Mouse (Mus musculus) neural tube, embryonic 12.5 days (tissue): ENCODE data around the gene Gale. TPM values are rescaled to one million over a fixed set of nuclear protein-coding genes. Genes with fewer than 3 reads are reported as not detected.

Experiments used
- ATAC-seq: fragments of 200-750 bp; cut with Nextera tagmentation; 2 replicates; pipeline ENCODE4 v1.8.0; 2017; ENCODE audit warnings: low read depth, mild to moderate bottlenecking, moderate TSS enrichment, moderate library complexity; ENCODE audit not compliant: low FRiP score
- H3K27ac ChIP-seq: fragments of 300-500 bp; sonication (generic); 2 replicates; pipeline ENCODE4 v1.5.1; 2016
- H3K27me3 ChIP-seq: fragments of 300-500 bp; sonication (generic); replicated peaks from 2 replicates; pipeline ENCODE4 v1.6.1; 2016; ENCODE audit warnings: mild to moderate bottlenecking
- H3K36me3 ChIP-seq: fragments of 300-500 bp; sonication (generic); 2 replicates; pipeline ENCODE4 v1.6.1; 2016; ENCODE audit warnings: mild to moderate bottlenecking
- H3K4me1 ChIP-seq: fragments of 300-500 bp; sonication (generic); 2 replicates; pipeline ENCODE4 v1.6.1; 2016
- H3K4me2 ChIP-seq: fragments of 300-500 bp; sonication (generic); replicated peaks from 2 replicates; pipeline ENCODE4 v1.6.1; 2016; ENCODE audit warnings: mild to moderate bottlenecking
- H3K4me3 ChIP-seq: fragments of 300-500 bp; sonication (generic); 2 replicates; pipeline ENCODE4 v1.5.1; 2016
- H3K9ac ChIP-seq: fragments of 300-500 bp; sonication (generic); 2 replicates; pipeline ENCODE4 v1.6.1; 2016; ENCODE audit warnings: mild to moderate bottlenecking
- H3K9me3 ChIP-seq: fragments of 300-500 bp; sonication (generic); 2 replicates; pipeline ENCODE4 v1.6.1; 2016; ENCODE audit warnings: mild to moderate bottlenecking
- WGBS: fragments of 180-500 bp; shearing (Covaris S2); methylation state at CpG from one replicate; pipeline ENCODE4 v1.1.7; 2016; 5-methylcytosine and 5-hydroxymethylcytosine counted together
- polyA plus RNA-seq: library from polyadenylated mRNA; unstranded; fragments of >200 nt; fragmentation: Nextera tagmentation; extraction: Ambion mirVana; gene quantifications from 2 replicates; pipeline ENCODE4 v1.2.1, GENCODE M21; 2016

Gale gene
- polyA plus RNA-seq, result 34.8 and 38.9 TPM in 2 replicates

DNA sequence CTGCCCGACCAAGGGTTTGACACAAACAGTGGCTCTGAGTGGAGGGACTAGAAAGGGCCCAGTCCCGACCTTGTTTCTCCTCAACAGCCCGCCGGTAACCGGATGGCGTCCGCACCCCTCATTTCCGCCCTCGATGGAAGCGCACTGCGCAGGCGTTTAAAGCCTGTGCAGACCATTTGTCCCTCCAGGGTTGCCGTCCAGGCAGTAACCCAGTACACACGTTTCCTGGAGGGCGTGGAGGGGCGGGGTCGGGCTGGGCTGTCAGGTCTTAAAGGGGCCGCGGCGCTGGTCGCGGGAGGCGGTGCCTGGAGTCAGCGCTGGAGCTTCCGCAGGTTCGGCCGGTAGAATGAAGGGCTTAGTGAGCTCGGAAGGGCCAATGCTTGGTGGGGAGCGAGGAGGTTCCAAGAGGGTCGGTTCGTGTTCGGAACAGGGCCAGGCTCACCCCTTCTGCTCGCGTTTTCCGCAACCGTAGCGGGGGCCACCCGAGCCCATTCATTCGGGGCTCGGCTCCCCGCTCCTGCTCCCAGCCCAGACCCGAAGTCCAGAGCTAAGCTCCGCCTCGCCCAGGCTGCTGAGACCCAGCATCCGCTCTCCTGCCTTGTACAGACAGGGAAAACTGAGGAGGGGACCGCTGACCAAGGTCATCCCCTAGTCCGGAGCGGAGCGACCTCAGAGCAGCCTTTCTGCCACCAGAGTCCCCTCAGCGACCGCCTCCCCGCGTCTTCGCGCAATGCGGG, at the start of gene Gale:
Gale (plus strand) TSS at position 271 of the 737 bp plus-strand sequence.
- under 1% methylated on average over 56 of the region's 56 CpGs for WGBS

DNA sequence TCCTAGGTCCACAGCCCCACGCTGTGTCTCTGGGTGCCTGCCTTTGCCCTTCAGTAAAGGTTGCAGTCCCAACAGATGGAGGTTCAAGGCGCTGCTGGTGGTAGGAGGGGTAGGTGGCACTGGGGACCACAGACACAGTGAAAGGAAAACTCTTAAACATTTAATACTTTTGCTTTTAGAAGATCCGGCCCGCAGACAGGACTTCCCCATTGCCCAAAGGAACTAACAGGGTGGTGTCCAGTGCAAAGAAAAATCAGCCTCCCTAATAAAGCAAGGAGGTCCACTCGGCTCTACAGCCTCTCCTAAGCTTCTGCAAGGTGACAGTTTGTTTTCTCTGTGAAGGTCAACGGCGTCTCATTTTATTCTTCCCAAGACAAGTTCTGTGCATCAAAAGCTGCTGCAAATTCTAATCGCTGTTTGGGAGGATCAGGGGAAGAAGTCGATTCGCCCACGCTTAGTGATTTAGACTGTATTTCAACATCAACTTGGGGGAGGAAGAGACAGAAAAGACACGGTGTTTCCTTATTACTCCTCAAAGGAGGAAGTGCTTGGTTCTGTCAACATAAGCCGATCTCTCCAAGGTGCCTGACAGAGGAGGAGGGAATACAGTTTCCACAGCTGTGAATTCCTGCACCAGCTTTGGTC, 44.8 kb upstream of the Gale start:
- Histone ChIP-seq H3K9ac (no peak overlapping the region), H3K4me1 (peaks cover 10% of the 10 kb centered on the region), H3K27ac (no peak overlapping the region), H3K27me3 (no peaks in the 10 kb centered on the region), H3K4me3 (no peak overlapping the region), H3K36me3 (no peaks in the 10 kb centered on the region; the same call in 1 of the 2 replicates), H3K9me3 (no peaks in the 10 kb centered on the region), H3K4me2 (no peak overlapping the region)
- WGBS, result 89% methylated on average over 13 of the region's 13 CpGs
- no peak for ATAC-seq

More for the DNA sequence above, at the start of gene Gale:
- Histone ChIP-seq H3K27me3 (no peaks in the 10 kb centered on the region), H3K27ac (peak within 1 kb of the TSS; percentile 57; the same call in 1 of the 2 replicates), H3K4me3 (peak within 1 kb of the TSS; percentile 66), H3K4me2 (peak within 1 kb of the TSS; percentile 78), H3K9me3 (no peaks in the 10 kb centered on the region), H3K36me3 (peaks cover 47% of the 10 kb centered on the region), H3K4me1 (peaks cover 15% of the 10 kb centered on the region), H3K9ac (peak within 1 kb of the TSS; percentile 82)
- ATAC-seq, result peak; percentile 94

DNA sequence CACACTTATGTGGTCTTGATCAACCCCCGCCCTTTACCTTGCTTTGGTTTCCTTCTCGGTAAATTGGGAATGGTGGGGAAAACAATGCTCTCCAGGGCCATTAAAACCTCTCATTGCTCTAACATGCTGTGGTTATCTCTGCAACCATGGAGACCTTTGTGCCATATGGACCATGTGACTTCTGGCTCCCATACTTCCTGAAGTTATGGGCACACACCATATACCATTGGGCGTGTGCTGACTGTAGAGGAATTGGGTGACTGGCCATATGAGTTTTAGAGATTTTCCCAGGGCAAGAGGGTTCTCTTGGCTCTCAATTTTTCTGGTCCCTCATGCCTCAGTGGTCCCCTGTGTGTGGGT, 44.3 kb upstream of the Gale start:
- Histone ChIP-seq H3K4me2 (no peak overlapping the region), H3K9me3 (no peaks in the 10 kb centered on the region), H3K27me3 (no peaks in the 10 kb centered on the region), H3K9ac (no peak overlapping the region), H3K36me3 (no peaks in the 10 kb centered on the region; the same call in 1 of the 2 replicates), H3K4me3 (no peak overlapping the region), H3K4me1 (peaks cover 10% of the 10 kb centered on the region), H3K27ac (no peak overlapping the region)
- no peak for ATAC-seq
- WGBS, result 90% methylated on average over 3 of the region's 3 CpGs

DNA sequence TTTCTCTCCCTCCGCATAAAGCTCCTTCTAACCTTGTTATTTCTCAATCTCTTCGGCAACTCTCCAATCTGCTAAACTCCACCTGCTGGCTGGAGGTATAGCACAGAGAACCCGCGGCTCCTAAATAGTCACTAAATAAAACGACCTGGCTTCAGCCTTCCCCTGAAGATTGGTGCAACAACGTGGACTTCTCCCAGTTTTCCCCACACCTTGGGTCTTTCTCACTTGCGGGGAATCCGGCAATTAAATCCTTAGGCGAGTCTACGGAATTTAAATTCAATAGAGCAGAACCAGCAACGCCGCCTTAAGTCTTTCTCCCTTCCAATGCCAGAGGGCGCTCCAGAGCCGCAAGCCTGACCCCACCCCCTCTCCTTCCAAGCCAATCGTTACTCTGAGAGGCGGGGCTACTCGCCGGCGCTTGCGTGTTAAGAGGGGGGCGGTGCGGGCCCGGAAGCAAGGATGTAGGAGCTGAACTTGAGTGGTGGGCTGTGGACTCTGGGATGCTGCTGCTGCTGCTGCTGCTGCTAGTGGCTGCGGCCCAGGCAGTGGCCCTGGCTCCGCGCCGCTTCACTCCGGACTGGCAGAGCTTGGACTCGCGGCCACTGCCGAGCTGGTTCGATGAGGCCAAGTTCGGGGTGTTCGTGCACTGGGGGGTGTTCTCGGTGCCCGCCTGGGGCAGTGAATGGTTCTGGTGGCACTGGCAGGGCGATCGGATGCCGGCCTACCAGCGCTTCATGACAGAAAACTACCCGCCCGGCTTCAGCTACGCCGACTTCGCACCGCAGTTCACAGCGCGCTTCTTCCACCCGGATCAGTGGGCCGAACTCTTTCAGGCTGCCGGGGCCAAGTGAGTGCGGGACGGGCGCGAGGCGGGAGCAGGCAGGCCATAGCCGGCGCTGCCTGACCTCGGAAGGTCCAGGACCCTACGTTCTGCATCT, 43.0 kb upstream of the Gale start, which contains the start of gene Fuca1:
Fuca1 (plus strand) TSS at position 432 of the 938 bp plus-strand sequence.
- H3K4me3 ChIP-seq, result peak within 1 kb of the TSS; percentile 79
- peaks cover 2% of the 10 kb centered on the region; the same call in 1 of the 2 replicates for H3K36me3 ChIP-seq
- H3K4me1 ChIP-seq, result peaks cover 10% of the 10 kb centered on the region
- H3K27ac ChIP-seq, result peak within 1 kb of the TSS; percentile 39; the same call in 1 of the 2 replicates
- H3K4me2 ChIP-seq, result peak within 1 kb of the TSS; percentile 92
- H3K27me3 ChIP-seq, result no peaks in the 10 kb centered on the region
- no peaks in the 10 kb centered on the region for H3K9me3 ChIP-seq
- H3K9ac ChIP-seq, result peak within 1 kb of the TSS; percentile 74
- peak; percentile 98 for ATAC-seq
- WGBS, result 2% methylated on average over 60 of the region's 60 CpGs

DNA sequence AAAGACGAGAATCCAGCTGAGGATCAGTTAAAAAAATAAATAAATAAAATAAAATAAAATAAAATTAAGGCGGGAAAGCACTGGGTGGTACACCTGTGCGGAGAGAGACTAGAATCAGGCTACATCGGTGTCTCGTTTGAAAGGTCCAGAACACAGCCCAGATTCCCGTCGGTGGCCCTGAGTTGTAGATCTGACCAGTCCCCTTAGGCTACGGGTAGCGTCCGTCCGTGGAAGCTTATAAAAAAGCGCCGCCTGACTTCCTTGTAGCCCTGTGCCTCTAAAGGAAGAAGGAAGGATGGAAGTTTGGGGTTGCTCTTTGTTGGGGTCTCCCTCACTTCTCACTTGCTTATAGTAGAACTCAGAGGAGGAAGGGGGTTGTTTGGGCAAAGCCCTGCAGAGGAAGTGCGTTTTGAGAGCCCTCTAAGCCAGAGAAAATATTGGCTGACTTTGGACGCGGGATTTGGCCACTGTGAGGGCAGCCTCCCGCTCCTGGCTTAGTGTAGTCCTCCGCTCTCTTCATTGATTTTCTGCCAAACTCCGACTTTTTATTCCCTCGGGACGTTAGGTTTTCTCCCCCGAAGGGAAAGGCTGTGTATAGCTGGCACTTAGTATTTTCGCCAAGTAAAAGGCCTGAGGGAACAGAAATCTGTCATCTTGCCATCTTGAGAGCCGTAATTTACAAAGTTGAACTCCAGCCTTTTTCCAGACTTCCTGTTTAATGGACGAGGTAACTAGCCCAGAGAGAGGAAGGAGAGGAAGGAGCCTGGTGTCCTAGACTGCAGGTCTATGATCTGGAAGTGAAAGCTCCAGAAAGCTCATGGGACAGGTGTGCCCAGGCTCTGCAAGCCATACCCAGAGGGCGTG, 42.0 kb upstream of the Gale start:
- peak overlapping the region; percentile 74 for H3K9ac ChIP-seq
- H3K4me2 ChIP-seq, result peak overlapping the region; percentile 92
- 8% methylated on average over 26 of the region's 26 CpGs for WGBS
- H3K36me3 ChIP-seq, result peaks cover 10% of the 10 kb centered on the region; the same call in 1 of the 2 replicates
- no peaks in the 10 kb centered on the region for H3K27me3 ChIP-seq
- H3K27ac ChIP-seq, result peak overlapping the region; percentile 39; the same call in 1 of the 2 replicates
- 0 out of 2 replicates have a peak, but pooled peaks have one; percentile 35 for ATAC-seq
- peak overlapping the region; percentile 79 for H3K4me3 ChIP-seq
- H3K9me3 ChIP-seq, result no peaks in the 10 kb centered on the region
- peaks cover 10% of the 10 kb centered on the region for H3K4me1 ChIP-seq

DNA sequence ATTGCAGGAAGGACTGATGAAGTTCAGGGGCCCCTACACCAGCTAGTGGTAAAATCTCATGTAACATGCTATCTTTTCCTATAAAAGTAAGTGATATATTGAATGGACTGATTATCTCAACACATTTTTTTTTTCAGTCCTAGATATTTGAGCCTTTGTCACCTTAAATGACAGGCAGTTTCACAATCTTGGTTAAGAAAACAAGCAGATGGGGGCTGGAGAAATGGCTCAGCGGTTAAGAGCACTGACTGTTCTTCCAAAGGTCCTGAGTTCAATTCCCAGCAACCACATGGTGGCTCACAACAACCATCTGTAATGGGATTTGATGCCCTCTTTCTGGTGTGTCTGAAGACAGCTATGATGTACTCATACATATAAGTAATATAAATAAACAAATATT, 41.3 kb upstream of the Gale start:
- H3K9ac ChIP-seq, result no peak overlapping the region
- no peak for ATAC-seq
- no peaks in the 10 kb centered on the region for H3K9me3 ChIP-seq
- H3K4me2 ChIP-seq, result peak overlapping the region; percentile 92
- H3K27ac ChIP-seq, result no peak overlapping the region
- H3K27me3 ChIP-seq, result no peaks in the 10 kb centered on the region
- WGBS, result 88% methylated on average over 1 of the region's 1 CpGs
- no peak overlapping the region; the same call in 1 of the 2 replicates for H3K4me3 ChIP-seq
- H3K36me3 ChIP-seq, result peaks cover 13% of the 10 kb centered on the region; the same call in 1 of the 2 replicates
- peaks cover 10% of the 10 kb centered on the region for H3K4me1 ChIP-seq

DNA sequence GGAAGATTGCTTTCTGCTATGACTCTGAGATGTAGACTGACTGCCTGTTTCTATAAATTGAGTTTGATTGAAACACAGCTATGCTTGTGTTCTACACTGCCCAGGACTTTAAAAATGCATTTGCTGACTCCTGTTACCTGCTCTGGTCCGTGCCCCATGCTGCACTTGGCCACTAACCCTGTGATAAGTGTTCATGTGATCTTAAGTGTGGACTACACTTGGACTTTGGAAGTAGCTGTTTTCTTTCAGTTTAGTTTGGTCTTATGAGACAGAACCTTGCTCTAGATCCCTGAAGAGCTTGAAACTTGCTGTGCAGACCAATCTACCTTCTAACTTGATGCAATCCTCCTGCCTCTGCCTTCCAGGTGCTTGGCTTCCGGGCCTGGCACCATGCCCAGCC, 39.1 kb upstream of the Gale start:
- no peak for ATAC-seq
- WGBS, result 90% methylated on average over 2 of the region's 2 CpGs
- H3K9me3 ChIP-seq, result no peaks in the 10 kb centered on the region

DNA sequence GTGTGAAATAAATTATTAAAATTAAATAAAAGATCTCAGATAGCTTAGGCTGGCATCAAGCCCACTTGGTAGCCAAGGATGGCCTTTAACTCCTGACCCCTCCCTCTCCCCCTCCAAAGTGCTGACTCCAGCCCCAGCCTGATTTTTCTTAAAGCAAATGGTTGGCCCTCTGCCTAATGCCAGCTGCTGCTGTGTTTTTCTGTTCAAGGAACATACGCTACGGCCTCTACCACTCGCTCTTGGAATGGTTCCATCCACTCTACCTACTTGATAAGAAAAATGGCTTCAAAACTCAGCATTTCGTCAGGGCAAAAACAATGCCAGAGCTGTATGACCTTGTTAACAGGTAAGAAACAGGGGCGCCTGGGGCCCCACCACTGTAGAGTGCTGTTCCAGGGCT, 38.2 kb upstream of the Gale start:
- Histone ChIP-seq H3K4me2 (no peak overlapping the region), H3K36me3 (peaks cover 14% of the 10 kb centered on the region; the same call in 1 of the 2 replicates), H3K27me3 (no peaks in the 10 kb centered on the region), H3K4me1 (peaks cover 10% of the 10 kb centered on the region), H3K9ac (no peak overlapping the region), H3K27ac (no peak overlapping the region), H3K9me3 (no peaks in the 10 kb centered on the region), H3K4me3 (no peak overlapping the region)
- WGBS, result 87% methylated on average over 5 of the region's 5 CpGs
- no peak for ATAC-seq

More for the DNA sequence above, 39.1 kb upstream of the Gale start:
- no peak overlapping the region for H3K4me3 ChIP-seq
- H3K4me2 ChIP-seq, result no peak overlapping the region
- H3K36me3 ChIP-seq, result peaks cover 13% of the 10 kb centered on the region; the same call in 1 of the 2 replicates
- H3K4me1 ChIP-seq, result peaks cover 10% of the 10 kb centered on the region
- H3K27me3 ChIP-seq, result no peaks in the 10 kb centered on the region
- H3K9ac ChIP-seq, result no peak overlapping the region
- H3K27ac ChIP-seq, result no peak overlapping the region

DNA sequence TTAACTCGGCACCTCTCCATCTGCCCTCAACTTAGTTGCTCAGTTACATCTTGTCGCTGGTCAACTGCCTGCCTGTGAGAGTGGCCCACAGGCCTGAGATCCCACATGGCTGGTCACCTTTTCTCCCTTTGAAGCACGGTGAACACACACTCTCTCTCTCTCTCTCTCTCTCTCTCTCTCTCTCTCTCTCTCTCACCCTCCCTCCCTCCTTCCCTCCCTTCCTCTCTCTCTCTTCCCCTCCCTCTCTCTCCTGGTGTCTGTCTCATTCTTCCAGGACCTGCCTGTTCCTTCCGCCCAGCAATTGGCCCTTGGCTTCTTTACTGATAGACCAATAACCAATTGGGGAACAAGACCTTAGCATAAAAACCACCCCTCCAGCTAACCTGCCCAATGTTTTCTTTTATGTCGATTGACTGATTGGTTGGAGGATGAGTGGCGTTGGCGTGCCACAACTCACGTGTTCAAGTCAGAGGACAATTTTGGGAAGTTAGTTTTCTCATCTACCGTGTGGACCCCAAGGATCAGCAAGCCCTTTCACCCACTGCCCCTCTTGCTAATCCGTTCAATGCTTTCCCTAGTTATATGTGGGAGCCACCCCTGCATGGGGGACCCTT, 37.2 kb upstream of the Gale start:
- H3K9ac ChIP-seq, result no peak overlapping the region
- peaks cover 8% of the 10 kb centered on the region for H3K4me1 ChIP-seq
- WGBS, result 88% methylated on average over 10 of the region's 10 CpGs

DNA sequence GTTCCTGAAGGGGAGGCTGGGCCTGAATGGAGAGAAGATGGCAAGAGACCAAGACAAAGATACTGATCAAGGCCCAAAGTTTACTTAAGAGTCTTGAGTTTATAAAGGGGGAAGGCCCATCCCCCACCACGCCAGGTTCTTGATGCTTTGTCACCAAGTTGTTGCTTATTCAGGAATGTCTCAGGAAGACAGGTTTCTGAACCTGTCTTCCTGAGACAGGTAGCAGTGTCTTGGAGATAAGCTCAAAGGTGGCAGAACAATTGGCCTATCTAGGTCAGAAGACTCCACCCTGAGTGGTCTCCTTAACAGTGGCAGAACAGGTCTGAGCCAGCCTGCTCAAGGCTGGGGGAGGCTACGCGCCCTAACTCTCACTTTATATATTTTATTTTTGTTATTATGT, 36.7 kb upstream of the Gale start:
- no peak overlapping the region for H3K4me3 ChIP-seq
- ATAC-seq, result no peak
- no peak overlapping the region for H3K9ac ChIP-seq
- H3K9me3 ChIP-seq, result no peaks in the 10 kb centered on the region
- H3K4me2 ChIP-seq, result no peak overlapping the region
- no peaks in the 10 kb centered on the region for H3K27me3 ChIP-seq
- H3K27ac ChIP-seq, result no peak overlapping the region
- WGBS, result 97% methylated on average over 3 of the region's 3 CpGs
- H3K4me1 ChIP-seq, result peaks cover 3% of the 10 kb centered on the region
- peaks cover 22% of the 10 kb centered on the region; the same call in 1 of the 2 replicates for H3K36me3 ChIP-seq

More for the DNA sequence above, 37.2 kb upstream of the Gale start:
- Histone ChIP-seq H3K9me3 (no peaks in the 10 kb centered on the region), H3K27ac (no peak overlapping the region), H3K36me3 (peaks cover 22% of the 10 kb centered on the region; the same call in 1 of the 2 replicates), H3K4me3 (no peak overlapping the region), H3K4me2 (no peak overlapping the region), H3K27me3 (no peaks in the 10 kb centered on the region)
- no peak for ATAC-seq
